Mouse (Mus musculus) adrenal gland, postnatal 4 days (tissue): ENCODE measurements at regions not wholly inside any gene's neighbourhood (a gene's known extent, or its start where the extent isn't known, plus 50 kb on each side); places are given as distances from the start of the nearest gene placed in this dataset.
"Not testable (repeated sequence)": the region's sequence is repeated elsewhere in the genome, so short reads cannot be mapped to it uniquely, and the experiment has no call there.

Experiments
- DNase-seq, 2 experiments: peaks; one replicate each; pipeline ENCODE4 v3.0.0; 2021 to 2022; ENCODE audit warnings: low spot score in 2 of 2, mixed read lengths in 2 of 2

GRCm38 (mm10) chr9:115764136-115764535, 145.1 kb upstream of the Gadl1 start:
- no peak for DNase-seq

GRCm38 (mm10) chr9:115766471-115766870, 142.8 kb upstream of the Gadl1 start:
- no peak for DNase-seq

GRCm38 (mm10) chr9:115775112-115775511, 134.1 kb upstream of the Gadl1 start:
- DNase-seq = no peak

GRCm38 (mm10) chr9:115775858-115776257, 133.4 kb upstream of the Gadl1 start:
- DNase-seq = no peak

- DNase-seq = no peak
These were observed 132.0 kb upstream of the Gadl1 start for GRCm38 (mm10) chr9:115777097-115777864.

- DNase-seq = no peak
These were observed 130.4 kb upstream of the Gadl1 start for GRCm38 (mm10) chr9:115778862-115779261.

GRCm38 (mm10) chr9:115799330-115799729, 109.9 kb upstream of the Gadl1 start:
- no peak for DNase-seq

- no peak for DNase-seq
These were observed 108.6 kb upstream of the Gadl1 start for GRCm38 (mm10) chr9:115800624-115801023.

GRCm38 (mm10) chr9:115803071-115803470, 106.2 kb upstream of the Gadl1 start:
- no peak for DNase-seq

- DNase-seq = no peak
These were observed 104.0 kb upstream of the Gadl1 start for GRCm38 (mm10) chr9:115805224-115805623.

GRCm38 (mm10) chr9:115806018-115806702, 103.1 kb upstream of the Gadl1 start:
- no peak for DNase-seq

- no peak for DNase-seq
These were observed 69.1 kb upstream of the Gadl1 start for GRCm38 (mm10) chr9:115840186-115840585.

- DNase-seq = no peak
These were observed 68.5 kb upstream of the Gadl1 start for GRCm38 (mm10) chr9:115840791-115841190.

- no peak for DNase-seq
These were observed 67.6 kb upstream of the Gadl1 start for GRCm38 (mm10) chr9:115841684-115842083.

- DNase-seq = no peak
These were observed 64.9 kb upstream of the Gadl1 start for GRCm38 (mm10) chr9:115844340-115844739.

GRCm38 (mm10) chr9:115845091-115845490, 64.2 kb upstream of the Gadl1 start:
- no peak for DNase-seq

- DNase-seq = no peak
These were observed 61.8 kb upstream of the Gadl1 start for GRCm38 (mm10) chr9:115847289-115848074.

- DNase-seq = not testable (repeated sequence)
These were observed 55.9 kb upstream of the Gadl1 start for GRCm38 (mm10) chr9:115853210-115853842.

GRCm38 (mm10) chr9:115857301-115857700, 52.0 kb upstream of the Gadl1 start:
- DNase-seq = no peak

GRCm38 (mm10) chr9:115858848-115859247, 50.4 kb upstream of the Gadl1 start:
- DNase-seq = no peak
